In genomic region chr11:54301994-54302393, GRCm38 (mm10) we compare ENCODE assay signal across 22 mouse cellular contexts. TPM values are rescaled to one million over a fixed set of nuclear protein-coding genes. Genes with fewer than 3 reads are reported as not detected.
DNase-seq lines count a peak whose midpoint lies in the region; ATAC-seq and TF ChIP-seq lines count a peak whose summit lies in the region.
"Had no signal": no experiment of that assay in that cellular context is flagged by ENCODE, and none has a peak within 500 bp of the region (broad histone marks: within the 10 kb centered on the region; RNA-seq: fewer than 3 reads in every experiment).

No protein-coding gene starts in this region.

- no peak overlapping the region for H3K4me3 ChIP-seq in hindbrain, postnatal 0 days (ENCODE audit: low read length)
- H3K4me3 ChIP-seq in hindbrain, embryonic 13.5 days: no peak overlapping the region
- H3K4me3 ChIP-seq in cortical plate, adult 2 months (ENCODE audit: insufficient read depth, low read length): no peak overlapping the region
- H3K4me3 ChIP-seq: forebrain, embryonic 10.5 days; heart, adult 2 months; liver, embryonic 12.5 days; lung, embryonic 15.5 days had no signal

- H3K4me2 ChIP-seq in hindbrain, postnatal 0 days (ENCODE audit: low read depth, low read length): no peak overlapping the region
- H3K4me2 ChIP-seq in hindbrain, embryonic 13.5 days: no peak overlapping the region
- H3K4me2 ChIP-seq: liver, embryonic 12.5 days; lung, embryonic 15.5 days had no signal

- no peak for DNase-seq in hindbrain, postnatal 0 days (ENCODE audit: low spot score)
- DNase-seq in right cerebral cortex, postnatal 10 days (ENCODE audit: low spot score in 2 of 2): peak; percentile 51 to 66
- no peak for DNase-seq in right cerebral cortex, postnatal 4 days
- no peak for DNase-seq in thymus, adult 18-20 months
- DNase-seq: adrenal gland, adult 8-10 months; heart, adult 2 months; kidney, adult 2 months; retina, postnatal 1 day had no signal

- TF ChIP-seq CTCF in hindbrain, postnatal 0 days (IDR thresholded peaks at IDR 0.05; ENCODE audit: low read depth): no peak
- TF ChIP-seq CTCF in cortical plate, adult 2 months (IDR thresholded peaks at IDR 0.05; ENCODE audit: extremely low read depth, insufficient read depth, low read length): no peak

- no peak for ATAC-seq in hindbrain, postnatal 0 days
- no peak for ATAC-seq in hindbrain, embryonic 13.5 days (ENCODE audit: low FRiP score)
- ATAC-seq in inflammation-experienced regulatory T-cells, adult 6 months: no peak
- ATAC-seq: liver, embryonic 12.5 days had no signal

- H3K4me1 ChIP-seq in hindbrain, postnatal 0 days (ENCODE audit: insufficient read depth, low read length): peaks cover 16% of the 10 kb centered on the region
- H3K4me1 ChIP-seq in hindbrain, embryonic 13.5 days (replicated peaks): peaks cover 38% of the 10 kb centered on the region
- peaks cover 8% of the 10 kb centered on the region; the same call in 1 of the 2 replicates for H3K4me1 ChIP-seq in cortical plate, adult 2 months (ENCODE audit: control insufficient read depth, insufficient read depth, low read length)

- TF ChIP-seq POLR2A in cortical plate, adult 2 months (IDR thresholded peaks at IDR 0.05; ENCODE audit: extremely low read depth, insufficient read depth, low read length): peak; percentile 33; the same call in 1 of the 2 replicates

- H3K36me3 ChIP-seq in hindbrain, postnatal 0 days (ENCODE audit: insufficient read depth, low read length): no peaks in the 10 kb centered on the region
- H3K36me3 ChIP-seq in hindbrain, embryonic 13.5 days: no peaks in the 10 kb centered on the region
- H3K36me3 ChIP-seq: forebrain, embryonic 10.5 days; liver, embryonic 12.5 days; lung, embryonic 15.5 days had no signal

- H3K27me3 ChIP-seq in hindbrain, postnatal 0 days (ENCODE audit: insufficient read depth, low read length): no peaks in the 10 kb centered on the region
- no peaks in the 10 kb centered on the region for H3K27me3 ChIP-seq in hindbrain, embryonic 13.5 days

- 0 out of 2 replicates have a peak, but pooled peaks cover 2% of the 10 kb centered on the region for H3K9me3 ChIP-seq in hindbrain, postnatal 0 days (ENCODE audit: low read length)
- 0 out of 2 replicates have a peak, but pooled peaks cover 6% of the 10 kb centered on the region for H3K9me3 ChIP-seq in hindbrain, embryonic 13.5 days
- H3K9me3 ChIP-seq: lung, embryonic 15.5 days had no signal

- 89% methylated on average over 8 of the region's 8 CpGs for WGBS in hindbrain, postnatal 0 days
- WGBS in hindbrain, embryonic 13.5 days: 92% methylated on average over 8 of the region's 8 CpGs

- H3K9ac ChIP-seq in hindbrain, postnatal 0 days (replicated peaks; ENCODE audit: low read length): no peak overlapping the region
- H3K9ac ChIP-seq in hindbrain, embryonic 13.5 days: no peak overlapping the region
- H3K9ac ChIP-seq: liver, embryonic 12.5 days; lung, embryonic 15.5 days had no signal

- H3K27ac ChIP-seq in hindbrain, postnatal 0 days: peak overlapping the region; percentile 83; the same call in 1 of the 2 replicates
- H3K27ac ChIP-seq in hindbrain, embryonic 13.5 days: no peak overlapping the region
- H3K27ac ChIP-seq in cortical plate, adult 2 months (ENCODE audit: insufficient read depth, low read length): no peak overlapping the region
- H3K27ac ChIP-seq: forebrain, embryonic 10.5 days; heart, adult 2 months; liver, embryonic 12.5 days; lung, embryonic 15.5 days had no signal

RNA-seq across cellular contexts. Expression of gene Acsl6, which starts 1.6 kb away (rescaled TPM):
- 74.4 and 76.9 TPM in 2 replicates for total RNA-seq in hindbrain, postnatal 0 days (2014; rRNA removed)
- polyA plus RNA-seq in hindbrain, postnatal 0 days (2015; fragmentation: Nextera tagmentation; extraction: Ambion mirVana): 58.2 and 60.1 TPM in 2 replicates
- 39.6 and 40.4 TPM in 2 replicates for polyA plus RNA-seq in hindbrain, embryonic 13.5 days (2015; fragmentation: Nextera tagmentation; extraction: Ambion mirVana)
- polyA plus RNA-seq in cortical plate, adult 2 months (2012; rRNA removed): 191 and 192 TPM in 2 replicates
- polyA plus RNA-seq in inflammation-experienced regulatory T-cells, adult 6 months (2017; shearing (Covaris generic)): not detected

RNA-seq across cellular contexts. Expression of gene Il3, which starts 34.9 kb away (rescaled TPM):
- not detected in 2 replicates for total RNA-seq in hindbrain, postnatal 0 days (2014; rRNA removed)
- not detected in 2 replicates for polyA plus RNA-seq in hindbrain, postnatal 0 days (2015; fragmentation: Nextera tagmentation; extraction: Ambion mirVana)
- not detected in 2 replicates for polyA plus RNA-seq in hindbrain, embryonic 13.5 days (2015; fragmentation: Nextera tagmentation; extraction: Ambion mirVana)
- polyA plus RNA-seq in cortical plate, adult 2 months (2012; rRNA removed): not detected in 2 replicates
- polyA plus RNA-seq in inflammation-experienced regulatory T-cells, adult 6 months (2017; shearing (Covaris generic)): not detected
- total RNA-seq: adrenal gland, adult 8-10 months; ES-E14; gastrocnemius, adult 18-20 months; heart, adult 2 months; neutrophil, adult 5-6 weeks had no signal
- polyA plus RNA-seq: embryonic facial prominence, embryonic 14.5 days; forebrain, embryonic 10.5 days; heart, adult 2 months; heart, postnatal 0 days; hindbrain, embryonic 14.5 days; kidney, adult 2 months; large intestine, adult 2 months; liver, embryonic 12.5 days; lung, embryonic 15.5 days; urinary bladder, adult 2 months had no signal

RNA-seq across cellular contexts. Expression of gene Csf2, which starts 52.5 kb away (rescaled TPM):
- total RNA-seq in hindbrain, postnatal 0 days (2014; rRNA removed): not detected in 2 replicates
- not detected in 2 replicates for polyA plus RNA-seq in hindbrain, postnatal 0 days (2015; fragmentation: Nextera tagmentation; extraction: Ambion mirVana)
- polyA plus RNA-seq in hindbrain, embryonic 13.5 days (2015; fragmentation: Nextera tagmentation; extraction: Ambion mirVana): not detected in 2 replicates
- not detected in 2 replicates for polyA plus RNA-seq in cortical plate, adult 2 months (2012; rRNA removed)
- polyA plus RNA-seq in inflammation-experienced regulatory T-cells, adult 6 months (2017; shearing (Covaris generic)): 1 to 10 TPM in 2 of 3 experiments, not detected in 1; 1.2 to 2.8 TPM
- total RNA-seq: adrenal gland, adult 8-10 months; ES-E14; gastrocnemius, adult 18-20 months; heart, adult 2 months; neutrophil, adult 5-6 weeks had no signal
- polyA plus RNA-seq: embryonic facial prominence, embryonic 14.5 days; forebrain, embryonic 10.5 days; heart, adult 2 months; heart, postnatal 0 days; hindbrain, embryonic 14.5 days; kidney, adult 2 months; liver, embryonic 12.5 days; urinary bladder, adult 2 months had no signal

Comparison
In these comparisons a context has a peak if more than half of its experiments do, and no peak if none do; other contexts are left out.
1. DNase-seq: peak in right cerebral cortex, postnatal 10 days (2 of 2); none in hindbrain, postnatal 0 days (single experiment), right cerebral cortex, postnatal 4 days (single experiment) and thymus, adult 18-20 months (0 of 2).
2. RNA of gene Acsl6, which starts 1.6 kb away (polyA plus RNA-seq): 191 to 192 TPM in cortical plate, adult 2 months, 58.2 to 60.1 TPM in hindbrain, postnatal 0 days and 39.6 to 40.4 TPM in hindbrain, embryonic 13.5 days; not detected in inflammation-experienced regulatory T-cells, adult 6 months; every median in the first group is over 10 times any median in the second.